Mouse (Mus musculus) ES-E14 (cell line): ENCODE results near the gene Hsp90ab1.

Source experiments
- CHD2 ChIP-seq: IDR thresholded peaks from 2 replicates; pipeline ENCODE4 v1.6.1; 2014; ENCODE audit warnings: mild to moderate bottlenecking, low read depth, low read length, inconsistent platforms
- HCFC1 ChIP-seq: IDR thresholded peaks from 2 replicates; pipeline ENCODE4 v1.6.1; 2012; ENCODE audit warnings: low read length, inconsistent platforms, borderline replicate concordance; ENCODE audit not compliant: insufficient read depth
- ZNF384 ChIP-seq: IDR thresholded peaks from 2 replicates; pipeline ENCODE4 v1.6.1; 2012; ENCODE audit warnings: low read depth, low read length, inconsistent platforms

GRCm38 (mm10) chr17:45589844-45590243 is 16.8 kb upstream of the Hsp90ab1 start:
- TF ChIP-seq CHD2, result no peak
- no peak for TF ChIP-seq ZNF384
- no peak for TF ChIP-seq HCFC1
